16 mouse cellular contexts compared by ENCODE assay signal in the genomic region with DNA sequence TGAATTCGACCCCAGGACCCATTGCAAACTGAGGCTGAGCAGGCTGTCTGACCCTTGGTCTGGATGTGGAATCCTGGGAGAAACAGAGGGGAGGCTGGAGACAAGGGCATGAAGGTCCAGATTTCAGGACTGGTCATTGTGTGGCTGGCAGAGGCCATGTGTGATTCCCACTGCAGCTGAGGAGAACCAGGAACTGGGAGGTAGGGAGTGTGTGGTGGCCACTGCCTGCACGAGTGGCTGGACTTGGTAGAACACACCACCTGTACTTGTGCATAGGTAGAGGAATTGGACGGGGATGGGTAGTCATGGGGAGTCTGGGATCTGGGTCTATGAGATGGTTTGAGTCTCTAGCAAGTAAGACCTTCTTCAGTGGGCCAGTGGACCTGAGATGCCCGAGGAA.
DNase-seq lines count a peak whose midpoint lies in the region; ATAC-seq and TF ChIP-seq lines count a peak whose summit lies in the region.
"Had no signal": no experiment of that assay in that cellular context is flagged by ENCODE, and none has a peak within 500 bp of the region (broad histone marks: within the 10 kb centered on the region; RNA-seq: fewer than 3 reads in every experiment).

No protein-coding gene starts in this region.

- no peak for DNase-seq in heart, adult 2 months
- no peak for DNase-seq in neural tube, embryonic 10.5 days (ENCODE audit: extremely low spot score, low spot score)
- no peak for DNase-seq in hindbrain, postnatal 0 days (ENCODE audit: low spot score)
- DNase-seq in testis, postnatal 14 days (ENCODE audit: low spot score), result no peak
- DNase-seq: gastrocnemius, postnatal 10 days; kidney, adult 9 months; layer of hippocampus, postnatal 36 days; lung, postnatal 14 days; right cerebral cortex, postnatal 25 days; thymus, postnatal 36 days had no signal

- H3K79me2 ChIP-seq in heart, adult 2 months (replicated peaks; ENCODE audit: control insufficient read depth, insufficient read depth, low read length), result peaks cover 4% of the 10 kb centered on the region

- TF ChIP-seq CTCF in heart, adult 2 months (IDR thresholded peaks at IDR 0.05), result no peak
- TF ChIP-seq CTCF in hindbrain, postnatal 0 days (IDR thresholded peaks at IDR 0.05; ENCODE audit: low read depth), result no peak

- no peak overlapping the region; the same call in 1 of the 2 replicates for H3K27ac ChIP-seq in heart, adult 2 months
- no peak overlapping the region for H3K27ac ChIP-seq in heart, embryonic 11.5 days (ENCODE audit: low read depth, low read length)
- H3K27ac ChIP-seq in neural tube, embryonic 13.5 days (replicated peaks), result peak overlapping the region; percentile 65
- H3K27ac ChIP-seq in hindbrain, postnatal 0 days, result peak overlapping the region; percentile 62; the same call in 1 of the 2 replicates
- H3K27ac ChIP-seq in neural tube, embryonic 15.5 days (replicated peaks), result peak overlapping the region; percentile 28; the same call in 1 of the 2 replicates
- no peak overlapping the region for H3K27ac ChIP-seq in kidney, embryonic 15.5 days
- H3K27ac ChIP-seq: liver, embryonic 12.5 days had no signal

- no peak overlapping the region for H3K4me3 ChIP-seq in heart, adult 2 months
- H3K4me3 ChIP-seq in heart, embryonic 11.5 days (ENCODE audit: low read depth, low read length), result no peak overlapping the region
- no peak overlapping the region for H3K4me3 ChIP-seq in neural tube, embryonic 13.5 days
- no peak overlapping the region for H3K4me3 ChIP-seq in hindbrain, postnatal 0 days (ENCODE audit: low read length)
- H3K4me3 ChIP-seq in neural tube, embryonic 15.5 days (replicated peaks), result no peak overlapping the region
- no peak overlapping the region for H3K4me3 ChIP-seq in kidney, embryonic 15.5 days (replicated peaks)
- H3K4me3 ChIP-seq: liver, embryonic 12.5 days had no signal

- H3K4me2 ChIP-seq in heart, embryonic 11.5 days, result no peak overlapping the region
- H3K4me2 ChIP-seq in neural tube, embryonic 13.5 days, result no peak overlapping the region
- no peak overlapping the region for H3K4me2 ChIP-seq in hindbrain, postnatal 0 days (ENCODE audit: low read depth, low read length)
- H3K4me2 ChIP-seq in neural tube, embryonic 15.5 days, result no peak overlapping the region
- no peak overlapping the region for H3K4me2 ChIP-seq in kidney, embryonic 15.5 days
- H3K4me2 ChIP-seq: liver, embryonic 12.5 days had no signal

- H3K9ac ChIP-seq in heart, adult 2 months (ENCODE audit: low read depth, low read length), result peak overlapping the region; percentile 35; the same call in 1 of the 2 replicates
- no peak overlapping the region for H3K9ac ChIP-seq in heart, embryonic 11.5 days (ENCODE audit: low read depth, low read length)
- H3K9ac ChIP-seq in neural tube, embryonic 13.5 days, result peak overlapping the region; percentile 50; the same call in 1 of the 2 replicates
- H3K9ac ChIP-seq in hindbrain, postnatal 0 days (replicated peaks; ENCODE audit: low read length), result no peak overlapping the region
- H3K9ac ChIP-seq in neural tube, embryonic 15.5 days (replicated peaks), result no peak overlapping the region
- no peak overlapping the region for H3K9ac ChIP-seq in kidney, embryonic 15.5 days
- H3K9ac ChIP-seq: liver, embryonic 12.5 days had no signal

- H3K4me1 ChIP-seq in heart, adult 2 months (ENCODE audit: control insufficient read depth, insufficient read depth, low read length), result peaks cover 39% of the 10 kb centered on the region
- peaks cover 29% of the 10 kb centered on the region for H3K4me1 ChIP-seq in heart, embryonic 11.5 days (ENCODE audit: control insufficient read depth, insufficient read depth, low read length)
- H3K4me1 ChIP-seq in neural tube, embryonic 13.5 days (replicated peaks), result peaks cover 69% of the 10 kb centered on the region
- peaks cover 25% of the 10 kb centered on the region for H3K4me1 ChIP-seq in hindbrain, postnatal 0 days (ENCODE audit: insufficient read depth, low read length)
- peaks cover 57% of the 10 kb centered on the region for H3K4me1 ChIP-seq in neural tube, embryonic 15.5 days
- peaks cover 55% of the 10 kb centered on the region for H3K4me1 ChIP-seq in kidney, embryonic 15.5 days

- WGBS in heart, adult 2 months, result 54% methylated on average over 4 of the region's 4 CpGs
- WGBS in heart, embryonic 11.5 days (ENCODE audit: insufficient replicate concordance), result 69% methylated on average over 4 of the region's 4 CpGs
- WGBS in neural tube, embryonic 13.5 days, result 65% methylated on average over 4 of the region's 4 CpGs
- 42% methylated on average over 4 of the region's 4 CpGs for WGBS in hindbrain, postnatal 0 days
- WGBS in neural tube, embryonic 15.5 days, result 67% methylated on average over 4 of the region's 4 CpGs
- WGBS in kidney, embryonic 15.5 days, result 64% methylated on average over 4 of the region's 4 CpGs

- no peak for TF ChIP-seq POLR2A in heart, adult 2 months (IDR thresholded peaks at IDR 0.05; ENCODE audit: insufficient read depth, low read depth, low read length)

- peaks cover 12% of the 10 kb centered on the region for H3K36me3 ChIP-seq in heart, adult 2 months (ENCODE audit: control insufficient read depth, insufficient read depth, low read length)
- H3K36me3 ChIP-seq in heart, embryonic 11.5 days (ENCODE audit: control insufficient read depth, insufficient read depth, low read length), result no peaks in the 10 kb centered on the region
- H3K36me3 ChIP-seq in neural tube, embryonic 13.5 days, result no peaks in the 10 kb centered on the region
- no peaks in the 10 kb centered on the region for H3K36me3 ChIP-seq in hindbrain, postnatal 0 days (ENCODE audit: insufficient read depth, low read length)
- H3K36me3 ChIP-seq in neural tube, embryonic 15.5 days, result no peaks in the 10 kb centered on the region
- no peaks in the 10 kb centered on the region for H3K36me3 ChIP-seq in kidney, embryonic 15.5 days
- H3K36me3 ChIP-seq: liver, embryonic 12.5 days had no signal

- H3K9me3 ChIP-seq in heart, embryonic 11.5 days (replicated peaks; ENCODE audit: control insufficient read depth, low read length), result no peaks in the 10 kb centered on the region
- no peaks in the 10 kb centered on the region for H3K9me3 ChIP-seq in neural tube, embryonic 13.5 days
- H3K9me3 ChIP-seq in hindbrain, postnatal 0 days (ENCODE audit: low read length), result no peaks in the 10 kb centered on the region
- H3K9me3 ChIP-seq in neural tube, embryonic 15.5 days (replicated peaks), result no peaks in the 10 kb centered on the region
- no peaks in the 10 kb centered on the region for H3K9me3 ChIP-seq in kidney, embryonic 15.5 days (replicated peaks)
- H3K9me3 ChIP-seq: G1E; liver, embryonic 12.5 days had no signal

- intact Hi-C loops in heart, adult 2 months (cut with DNase I), result loop anchor here (10.0 kb wide), 1 partner anchor 799 kb away; a partner anchor contains a TSS

- H3K27me3 ChIP-seq in heart, adult 2 months (ENCODE audit: control insufficient read depth, insufficient read depth, low read length), result no peaks in the 10 kb centered on the region
- no peaks in the 10 kb centered on the region for H3K27me3 ChIP-seq in heart, embryonic 11.5 days (ENCODE audit: control insufficient read depth, insufficient read depth, low read length)
- H3K27me3 ChIP-seq in neural tube, embryonic 13.5 days, result no peaks in the 10 kb centered on the region
- no peaks in the 10 kb centered on the region for H3K27me3 ChIP-seq in hindbrain, postnatal 0 days (ENCODE audit: insufficient read depth, low read length)
- H3K27me3 ChIP-seq in neural tube, embryonic 15.5 days (replicated peaks), result no peaks in the 10 kb centered on the region
- H3K27me3 ChIP-seq in kidney, embryonic 15.5 days, result no peaks in the 10 kb centered on the region
- H3K27me3 ChIP-seq: liver, embryonic 12.5 days had no signal

- TF ChIP-seq EP300 in heart, adult 2 months (IDR thresholded peaks at IDR 0.05; ENCODE audit: insufficient read depth, low read depth, low read length), result no peak

- no peak for ATAC-seq in heart, embryonic 11.5 days (replicated peaks; ENCODE audit: insufficient number of reproducible peaks, low FRiP score, low TSS enrichment)
- no peak for ATAC-seq in neural tube, embryonic 13.5 days (ENCODE audit: low read depth)
- no peak for ATAC-seq in hindbrain, postnatal 0 days
- no peak for ATAC-seq in neural tube, embryonic 15.5 days (ENCODE audit: low FRiP score)
- ATAC-seq in kidney, embryonic 15.5 days (replicated peaks; ENCODE audit: low FRiP score), result no peak
- ATAC-seq: liver, embryonic 12.5 days had no signal

Comparison
In these comparisons a context has a peak if more than half of its experiments do, and no peak if none do; other contexts are left out.
1. H3K9ac ChIP-seq: peak in heart, adult 2 months (single experiment) and neural tube, embryonic 13.5 days (single experiment); none in heart, embryonic 11.5 days (single experiment), hindbrain, postnatal 0 days (single experiment), neural tube, embryonic 15.5 days (single experiment) and kidney, embryonic 15.5 days (single experiment).
2. H3K27ac ChIP-seq: peak in neural tube, embryonic 13.5 days (single experiment), hindbrain, postnatal 0 days (single experiment) and neural tube, embryonic 15.5 days (single experiment); none in heart, adult 2 months (single experiment), heart, embryonic 11.5 days (single experiment) and kidney, embryonic 15.5 days (single experiment).